Mouse (Mus musculus): ENCODE data around the gene Spon1. TPM values are rescaled to one million over a fixed set of nuclear protein-coding genes. Genes with fewer than 3 reads are reported as not detected.

Spon1 gene
- total and polyA plus RNA-seq, 3 experiments, result not detected

- no peaks in the 10 kb centered on the region for H3K4me1 ChIP-seq (ENCODE audit: control insufficient read depth in 1 of 2, insufficient read depth in 2 of 2, low read length in 2 of 2)
- H3K79me2 ChIP-seq (ENCODE audit: control insufficient read depth, insufficient read depth, low read length, poor library complexity), result no peaks in the 10 kb centered on the region
- no peaks in the 10 kb centered on the region for H3K36me3 ChIP-seq (ENCODE audit: control insufficient read depth in 1 of 2, insufficient read depth in 2 of 2, low read length in 2 of 2)
- DNase-seq (ENCODE audit: low read depth, low spot score), result no peak
- no peak overlapping the region for H3K27ac ChIP-seq (ENCODE audit: control insufficient read depth, low read depth, low read length)
- H3K27me3 ChIP-seq (ENCODE audit: control insufficient read depth in 1 of 2, insufficient read depth in 2 of 2, low read length in 2 of 2), result no peaks in the 10 kb centered on the region
- H3K9ac ChIP-seq (ENCODE audit: control insufficient read depth, low read depth, low read length, poor library complexity, severe bottlenecking), result no peak overlapping the region
- H3K9me3 ChIP-seq (replicated peaks; ENCODE audit: insufficient read depth, low read length), result no peaks in the 10 kb centered on the region
- no peak for TF ChIP-seq MAZ (IDR thresholded peaks at IDR 0.05; ENCODE audit: low read depth, low read length)
- TF ChIP-seq POLR2AphosphoS5 (IDR thresholded peaks at IDR 0.05; ENCODE audit: borderline replicate concordance, low read depth, low read length), result no peak
- TF ChIP-seq KAT2A (conservative IDR thresholded peaks at IDR 0.05; ENCODE audit: low read depth, low read length), result no peak
- TF ChIP-seq BHLHE40 (IDR thresholded peaks at IDR 0.05; ENCODE audit: borderline replicate concordance, low read depth, low read length), result no peak
- TF ChIP-seq NRF1 (IDR thresholded peaks at IDR 0.05; ENCODE audit: insufficient read depth, low read depth, low read length, poor library complexity, severe bottlenecking), result no peak
- TF ChIP-seq CHD2 (IDR thresholded peaks at IDR 0.05; ENCODE audit: low read length), result no peak
- no peak for TF ChIP-seq E2F4 (IDR thresholded peaks at IDR 0.05; ENCODE audit: borderline replicate concordance, low read depth, low read length)
- TF ChIP-seq CTCF (IDR thresholded peaks at IDR 0.05 in 2 of 3, conservative IDR thresholded peaks at IDR 0.05 in 1 of 3; ENCODE audit: control insufficient read depth in 1 of 3, insufficient read depth in 1 of 3, low read depth in 2 of 3, low read length in 3 of 3, poor library complexity in 1 of 3, severe bottlenecking in 1 of 3), result no peak
- no peak for TF ChIP-seq ETS1 (IDR thresholded peaks at IDR 0.05; ENCODE audit: low read depth, low read length)
- no peak for TF ChIP-seq CHD1 (IDR thresholded peaks at IDR 0.05; ENCODE audit: low read depth, low read length)
- TF ChIP-seq MAFK (IDR thresholded peaks at IDR 0.05; ENCODE audit: borderline replicate concordance, low read depth, low read length), result no peak
- TF ChIP-seq UBTF (IDR thresholded peaks at IDR 0.05; ENCODE audit: borderline replicate concordance, insufficient read depth, low read depth, low read length), result no peak
- no peak for TF ChIP-seq USF1 (IDR thresholded peaks at IDR 0.05; ENCODE audit: low read depth, low read length)
- no peak for TF ChIP-seq GATA1 (IDR thresholded peaks at IDR 0.05; ENCODE audit: low read depth, low read length)
- TF ChIP-seq MXI1 (IDR thresholded peaks at IDR 0.05; ENCODE audit: low read depth, low read length), result no peak
- no peak for TF ChIP-seq GABPA (IDR thresholded peaks at IDR 0.05; ENCODE audit: low read depth, low read length)
- no peak for TF ChIP-seq EP300 (IDR thresholded peaks at IDR 0.05; ENCODE audit: low read depth in 1 of 2, low read length in 2 of 2)
- H3K4me3 ChIP-seq (ENCODE audit: control insufficient read depth in 1 of 2, insufficient read depth in 1 of 2, low read depth in 2 of 2, low read length in 2 of 2), result no peak overlapping the region
Measured at GRCm38 (mm10) chr7:113839431-113839830, 73.6 kb downstream of the Spon1 start.

- Histone ChIP-seq H3K27ac (ENCODE audit: control insufficient read depth, low read depth, low read length) (no peak overlapping the region), H3K27me3 (ENCODE audit: control insufficient read depth in 1 of 2, insufficient read depth in 2 of 2, low read length in 2 of 2) (no peaks in the 10 kb centered on the region), H3K4me1 (ENCODE audit: control insufficient read depth in 1 of 2, insufficient read depth in 2 of 2, low read length in 2 of 2) (no peaks in the 10 kb centered on the region), H3K4me3 (ENCODE audit: control insufficient read depth in 1 of 2, insufficient read depth in 1 of 2, low read depth in 2 of 2, low read length in 2 of 2) (no peak overlapping the region), H3K9me3 (replicated peaks; ENCODE audit: insufficient read depth, low read length) (no peaks in the 10 kb centered on the region), H3K36me3 (ENCODE audit: control insufficient read depth in 1 of 2, insufficient read depth in 2 of 2, low read length in 2 of 2) (no peaks in the 10 kb centered on the region), H3K79me2 (ENCODE audit: control insufficient read depth, insufficient read depth, low read length, poor library complexity) (no peaks in the 10 kb centered on the region), H3K9ac (ENCODE audit: control insufficient read depth, low read depth, low read length, poor library complexity, severe bottlenecking) (no peak overlapping the region)
- TF ChIP-seq POLR2A (IDR thresholded peaks at IDR 0.05; ENCODE audit: control insufficient read depth in 1 of 2, insufficient read depth in 1 of 2, low read depth in 1 of 2, low read length in 2 of 2, poor library complexity in 1 of 2) (no peak), TBP (IDR thresholded peaks at IDR 0.05; ENCODE audit: low read depth, low read length) (no peak), MXI1 (IDR thresholded peaks at IDR 0.05; ENCODE audit: low read depth, low read length) (no peak), NRF1 (IDR thresholded peaks at IDR 0.05; ENCODE audit: insufficient read depth, low read depth, low read length, poor library complexity, severe bottlenecking) (no peak), CTCF (IDR thresholded peaks at IDR 0.05 in 2 of 3, conservative IDR thresholded peaks at IDR 0.05 in 1 of 3; ENCODE audit: control insufficient read depth in 1 of 3, insufficient read depth in 1 of 3, low read depth in 2 of 3, low read length in 3 of 3, poor library complexity in 1 of 3, severe bottlenecking in 1 of 3) (no peak), TCF12 (IDR thresholded peaks at IDR 0.05; ENCODE audit: low read depth, low read length) (no peak), HCFC1 (IDR thresholded peaks at IDR 0.05; ENCODE audit: low read depth, low read length) (no peak), POLR2AphosphoS2 (IDR thresholded peaks at IDR 0.05; ENCODE audit: low read length) (no peak), ZC3H11A (IDR thresholded peaks at IDR 0.05; ENCODE audit: low read depth, low read length) (no peak), TAL1 (IDR thresholded peaks at IDR 0.05; ENCODE audit: low read length) (no peak), ELF1 (IDR thresholded peaks at IDR 0.05; ENCODE audit: low read depth, low read length) (no peak), SIN3A (IDR thresholded peaks at IDR 0.05; ENCODE audit: low read length) (no peak)
- DNase-seq (ENCODE audit: low read depth, low spot score), result no peak
Measured at GRCm38 (mm10) chr7:113841521-113841920, 75.7 kb downstream of the Spon1 start.

Measured in MEL (cell line).